Mouse (Mus musculus) granulocyte monocyte progenitor cell, adult 5-6 weeks (primary cell): ENCODE data around the gene Tie1. TPM values are rescaled to one million over a fixed set of nuclear protein-coding genes. Genes with fewer than 3 reads are reported as not detected.

ENCODE experiments used
- ATAC-seq: replicated peaks from 2 replicates; pipeline ENCODE4 v1.8.0; 2016; ENCODE audit warnings: mild to moderate bottlenecking, moderate TSS enrichment, inconsistent platforms; ENCODE audit not compliant: poor library complexity, severe bottlenecking
- total RNA-seq, 2 experiments: library from RNA; stranded (forward) in 1 of 2; stranded (reverse) in 1 of 2; fragments of 200-712, 200-1000 nt in 1 of 2; fragments of >200 nt in 1 of 2; fragmentation: Nextera tagmentation in 1 of 2; gene quantifications; 2 replicates each; pipeline ENCODE4 v1.2.3; 2014 to 2017

The Tie1 gene
- total RNA-seq, 2 experiments from 2014 or later, result 4.3 to 7.2 TPM

DNA sequence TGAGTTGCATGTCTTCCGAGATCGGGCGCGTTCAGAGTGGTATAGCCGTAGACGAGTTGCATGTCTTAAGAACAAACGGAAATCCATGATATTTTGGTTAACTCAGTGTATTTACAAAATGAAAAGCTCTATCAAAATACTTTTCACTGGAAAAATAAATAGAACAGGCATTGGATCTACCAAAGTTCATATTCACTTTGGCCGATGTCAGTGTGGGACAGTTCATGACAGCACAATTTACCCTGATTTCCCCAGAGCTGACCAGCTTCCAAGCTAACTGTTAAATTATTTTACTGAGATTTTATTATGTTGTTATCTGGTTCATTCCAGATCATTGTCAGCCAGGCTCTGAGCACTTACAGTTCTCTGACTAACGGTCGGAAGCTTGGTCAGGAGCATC, 600 bp upstream of the Tie1 start:
- ATAC-seq, result no peak

- ATAC-seq, result no peak
Observed at GRCm38 (mm10) chr4:118476773-118477530, 12.9 kb downstream of the Tie1 start.

DNA sequence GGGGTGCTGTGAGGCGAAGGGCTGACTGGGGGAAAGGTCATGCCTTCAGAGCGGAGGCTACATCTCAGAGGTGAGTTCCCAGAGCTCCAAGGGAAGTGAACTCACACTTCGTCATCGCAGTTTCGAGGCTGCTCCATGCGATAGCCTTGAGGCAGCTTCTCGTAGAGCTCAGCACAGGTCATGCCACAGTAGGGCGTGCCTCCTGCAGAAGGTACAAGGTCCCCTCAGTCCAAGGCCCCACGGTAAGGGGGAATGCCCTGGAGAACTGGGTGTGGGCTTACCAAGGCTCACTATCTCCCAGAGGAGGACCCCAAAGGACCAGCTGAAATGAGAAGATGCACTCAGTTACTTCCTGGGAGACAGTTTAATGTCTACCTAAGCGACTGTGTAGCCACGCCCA, 17.2 kb downstream of the Tie1 start:
- ATAC-seq, result no peak

DNA sequence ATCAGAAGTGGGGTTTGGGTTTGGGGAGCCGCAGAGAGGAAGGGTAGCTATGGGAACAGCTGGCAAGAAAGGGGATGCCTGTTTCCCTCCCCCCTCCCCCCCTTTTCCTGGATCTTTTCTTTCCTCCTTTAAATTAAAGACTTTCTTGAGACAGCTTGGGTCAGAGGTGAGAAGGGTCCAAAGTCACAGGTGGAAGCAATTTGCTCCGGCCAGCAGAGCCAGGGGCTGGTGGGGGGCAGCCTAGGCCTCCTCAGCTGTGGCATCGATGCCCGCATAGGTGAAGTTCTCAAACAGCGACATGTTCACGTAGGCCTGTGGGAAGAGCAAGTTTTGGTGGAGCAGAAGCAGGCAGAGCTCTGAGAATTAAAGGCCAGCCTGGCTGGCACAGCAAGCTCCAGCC, 18.6 kb downstream of the Tie1 start:
- no peak for ATAC-seq

GRCm38 (mm10) chr4:118465697-118466163, 24.1 kb downstream of the Tie1 start:
- peak; percentile 96 for ATAC-seq

DNA sequence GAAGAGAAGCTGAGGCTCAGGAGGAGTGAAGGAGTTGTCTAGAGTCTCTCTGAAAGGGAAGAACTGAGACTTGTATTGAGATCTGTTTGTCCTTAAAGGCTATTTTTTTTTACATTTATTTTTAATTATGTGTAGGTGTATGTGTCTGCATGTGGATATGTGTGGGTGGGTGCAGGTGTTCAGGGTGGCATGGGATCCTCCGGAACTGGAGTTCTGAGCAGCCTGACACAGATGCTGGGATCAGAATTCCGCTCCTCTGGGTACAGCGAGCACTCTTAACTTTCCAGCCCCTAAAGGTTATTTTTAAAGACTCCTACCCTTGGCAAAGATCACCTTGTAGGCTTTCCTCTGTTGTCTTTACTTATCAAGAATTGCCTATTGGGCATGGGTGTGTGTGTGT, 24.9 kb downstream of the Tie1 start:
- ATAC-seq, result no peak

- ATAC-seq, result no peak
Observed at GRCm38 (mm10) chr4:118457345-118457975, 32.4 kb downstream of the Tie1 start, which contains the start of gene Mpl. Mpl (minus strand) TSS chr4:118457513.

DNA sequence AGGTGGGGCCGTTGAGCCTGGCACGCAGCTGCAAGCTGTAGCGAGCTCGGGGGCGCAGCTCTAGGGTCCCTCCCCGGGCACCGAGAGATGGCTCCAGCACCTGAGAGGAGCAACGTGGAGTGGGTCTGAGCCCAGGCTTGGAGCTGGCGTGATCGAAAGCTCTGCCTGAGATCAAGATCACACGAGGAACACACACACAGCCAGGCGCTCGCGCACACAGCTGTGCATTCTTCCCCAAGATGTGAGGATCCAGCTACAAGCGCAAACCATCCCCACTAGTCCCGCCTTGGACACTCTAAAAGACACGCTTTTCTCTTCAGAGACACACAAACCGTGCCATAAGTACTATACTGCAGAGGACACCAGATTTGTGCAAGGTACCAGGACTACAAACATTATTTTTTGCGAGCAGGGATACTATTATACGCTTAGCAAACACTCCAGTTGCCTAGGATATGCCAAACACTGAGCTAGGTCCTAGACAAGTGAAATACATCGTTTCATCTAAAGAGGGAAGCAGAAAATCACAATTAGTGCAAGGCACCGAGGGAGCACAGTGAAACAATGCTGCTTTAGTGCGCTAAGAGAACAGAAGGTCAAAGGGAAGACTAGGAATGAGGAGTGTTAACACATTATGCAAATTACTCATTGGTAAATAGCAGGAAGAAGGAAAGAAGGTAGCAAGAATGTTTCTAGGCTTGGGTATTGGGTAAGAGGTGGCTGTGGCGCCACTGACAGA, 43.3 kb downstream of the Tie1 start:
- ATAC-seq, result 0 out of 2 replicates have a peak, but pooled peaks have one; percentile 22

GRCm38 (mm10) chr4:118445781-118446414, 44.0 kb downstream of the Tie1 start:
- ATAC-seq, result no peak; the same call in 1 of the 2 replicates

DNA sequence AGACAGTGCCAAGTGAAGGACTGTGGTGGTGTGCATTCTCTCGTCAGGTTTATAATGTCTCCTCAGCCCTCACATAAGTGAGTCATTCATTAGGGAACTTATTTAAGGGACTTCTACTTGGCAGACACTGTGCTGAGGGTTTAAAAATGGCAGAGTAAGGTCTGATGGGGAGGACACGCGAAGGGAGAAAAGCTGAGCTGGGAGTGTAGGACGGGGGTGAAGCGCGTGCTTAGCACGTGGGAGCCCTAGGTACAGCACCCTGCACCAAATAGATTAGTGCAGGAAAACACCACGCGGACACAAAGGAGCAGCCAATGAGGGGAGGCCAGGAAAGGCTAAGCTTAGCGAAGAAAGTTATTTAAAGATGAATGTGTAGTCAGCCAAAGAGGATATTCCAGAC, 44.8 kb downstream of the Tie1 start:
- ATAC-seq, result no peak

- peak; percentile 36; the same call in 1 of the 2 replicates for ATAC-seq
Observed at GRCm38 (mm10) chr4:118437829-118438253, 52.0 kb downstream of the Tie1 start.

DNA sequence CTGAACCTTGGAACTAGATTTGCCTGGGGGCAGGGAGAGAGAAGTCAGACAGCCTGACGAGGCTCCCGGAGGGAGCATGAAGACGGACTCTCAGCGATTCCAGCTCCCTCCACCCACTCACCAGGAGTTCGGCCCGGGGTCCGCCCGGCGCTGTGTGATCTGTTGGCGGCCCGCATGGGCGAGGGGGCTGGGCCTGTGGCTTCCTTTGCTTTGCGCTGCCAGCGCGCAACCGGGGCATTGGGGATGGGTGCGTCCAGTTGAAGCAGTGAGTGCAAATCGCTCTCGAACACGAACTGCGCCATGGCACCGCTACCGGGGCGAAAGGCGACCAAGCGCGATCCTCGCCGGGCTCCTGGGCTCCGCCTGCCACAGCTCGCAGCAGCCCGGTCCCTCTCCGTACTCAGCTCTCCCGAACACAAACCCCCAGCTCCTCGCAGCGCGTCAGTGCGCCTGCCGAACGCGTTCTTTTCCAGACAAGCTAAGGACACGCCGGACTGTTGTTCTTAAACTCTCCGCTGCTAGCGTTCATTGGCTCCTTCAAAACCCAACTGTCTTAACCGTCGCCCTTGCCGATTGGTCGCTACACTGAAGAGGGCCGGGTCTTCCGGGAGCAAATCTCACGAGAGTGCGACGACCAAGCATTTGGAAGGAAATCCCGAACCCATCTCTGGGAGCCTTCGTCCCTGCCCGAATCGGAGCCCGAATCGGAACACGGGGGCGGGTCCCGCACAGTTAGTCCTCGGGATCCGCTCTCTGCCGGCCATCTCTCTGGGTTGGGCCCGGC, 52.8 kb downstream of the Tie1 start, which contains the start of gene Cdc20:
Gene Cdc20 (minus strand): TSS at position 533 of the 784 bp plus-strand sequence.
- peak; percentile 91 for ATAC-seq

- ATAC-seq, result no peak
Observed at GRCm38 (mm10) chr4:118432332-118432731, 57.5 kb downstream of the Tie1 start.

GRCm38 (mm10) chr4:118429215-118429895, 60.5 kb downstream of the Tie1 start:
- ATAC-seq, result no peak

GRCm38 (mm10) chr4:118428531-118429214, 61.2 kb downstream of the Tie1 start:
- peak; percentile 23; the same call in 1 of the 2 replicates for ATAC-seq

DNA sequence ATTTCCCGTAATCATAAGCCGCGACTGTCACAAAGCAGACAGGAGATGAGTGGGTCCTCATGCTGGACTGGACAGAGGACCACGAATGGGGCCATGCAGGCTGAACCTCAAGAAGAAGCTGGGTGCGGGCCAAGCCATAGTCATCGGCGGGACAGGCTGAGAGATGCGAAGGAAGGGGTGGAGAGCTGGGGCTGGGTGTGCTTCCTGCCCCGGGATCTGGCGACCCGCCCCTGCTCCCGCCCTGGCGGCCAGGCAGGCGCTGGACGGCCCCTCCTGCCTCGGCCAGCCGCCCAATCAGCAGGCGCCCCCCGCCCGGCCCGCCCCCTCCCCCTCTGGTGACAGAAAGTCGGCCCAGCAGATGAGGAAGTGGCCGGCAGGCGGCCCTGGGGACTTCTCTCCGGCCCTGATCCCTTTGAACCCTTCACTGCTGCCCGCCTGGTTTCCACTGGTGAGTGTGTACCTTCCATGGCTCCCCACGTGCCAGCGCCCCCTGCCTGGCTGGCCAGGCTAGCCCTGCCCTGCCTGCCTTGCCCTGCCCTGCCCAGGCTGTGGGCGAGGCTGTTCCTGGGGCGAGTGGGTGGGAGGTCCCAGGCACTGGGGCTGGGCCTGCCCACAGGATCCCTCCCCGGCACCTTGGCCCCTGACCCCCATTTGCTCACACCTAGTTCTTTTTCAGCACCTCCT, 62.0 kb downstream of the Tie1 start, which contains the start of gene Elovl1:
Gene Elovl1 (plus strand): TSS at position 326 of the 684 bp plus-strand sequence.
- ATAC-seq, result peak; percentile 87

DNA sequence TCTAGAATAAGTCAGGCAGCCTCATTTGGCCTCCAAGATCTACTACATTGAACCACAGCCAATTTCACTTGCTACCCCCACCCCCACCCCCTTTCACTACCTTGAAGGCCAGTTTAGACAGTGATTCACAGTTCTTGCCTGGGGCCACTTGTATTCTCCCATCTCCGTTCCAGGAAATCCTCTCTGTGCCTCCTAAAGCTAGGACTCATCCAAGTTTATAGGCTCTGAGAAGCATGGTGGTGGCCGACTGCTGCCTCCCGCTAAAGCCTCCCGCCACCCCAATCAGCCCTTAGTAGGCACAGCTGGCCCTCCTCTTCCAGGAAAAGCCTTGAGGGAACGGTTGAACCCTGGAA, 62.5 kb downstream of the Tie1 start:
- ATAC-seq, result peak; percentile 5; the same call in 1 of the 2 replicates

GRCm38 (mm10) chr4:118425374-118425773, 64.5 kb downstream of the Tie1 start:
- ATAC-seq, result no peak
